Mouse (Mus musculus) left cerebral cortex, adult 8-10 months (tissue): Measurements from ENCODE around the gene Nphp3. TPM values are rescaled to one million over a fixed set of nuclear protein-coding genes. Genes with fewer than 3 reads are reported as not detected.
A peak's percentile ranks its signal among the peaks of the same experiment; 100 is the strongest.

ENCODE experiments used
- DNase-seq, 2 experiments: peaks; one replicate each; pipeline ENCODE4 v3.0.0; 2022; ENCODE audit warnings: low spot score in 2 of 2
- total RNA-seq, 4 experiments: library from RNA; stranded (reverse); gene quantifications; 2 replicates each; pipeline ENCODE4 v1.2.4; 2022

Nphp3 gene
- total RNA-seq: 10 to 100 TPM in 1 of 4 experiments, 1 to 10 TPM in 3; 6.8 to 11.7 (median 8.7) TPM

DNA sequence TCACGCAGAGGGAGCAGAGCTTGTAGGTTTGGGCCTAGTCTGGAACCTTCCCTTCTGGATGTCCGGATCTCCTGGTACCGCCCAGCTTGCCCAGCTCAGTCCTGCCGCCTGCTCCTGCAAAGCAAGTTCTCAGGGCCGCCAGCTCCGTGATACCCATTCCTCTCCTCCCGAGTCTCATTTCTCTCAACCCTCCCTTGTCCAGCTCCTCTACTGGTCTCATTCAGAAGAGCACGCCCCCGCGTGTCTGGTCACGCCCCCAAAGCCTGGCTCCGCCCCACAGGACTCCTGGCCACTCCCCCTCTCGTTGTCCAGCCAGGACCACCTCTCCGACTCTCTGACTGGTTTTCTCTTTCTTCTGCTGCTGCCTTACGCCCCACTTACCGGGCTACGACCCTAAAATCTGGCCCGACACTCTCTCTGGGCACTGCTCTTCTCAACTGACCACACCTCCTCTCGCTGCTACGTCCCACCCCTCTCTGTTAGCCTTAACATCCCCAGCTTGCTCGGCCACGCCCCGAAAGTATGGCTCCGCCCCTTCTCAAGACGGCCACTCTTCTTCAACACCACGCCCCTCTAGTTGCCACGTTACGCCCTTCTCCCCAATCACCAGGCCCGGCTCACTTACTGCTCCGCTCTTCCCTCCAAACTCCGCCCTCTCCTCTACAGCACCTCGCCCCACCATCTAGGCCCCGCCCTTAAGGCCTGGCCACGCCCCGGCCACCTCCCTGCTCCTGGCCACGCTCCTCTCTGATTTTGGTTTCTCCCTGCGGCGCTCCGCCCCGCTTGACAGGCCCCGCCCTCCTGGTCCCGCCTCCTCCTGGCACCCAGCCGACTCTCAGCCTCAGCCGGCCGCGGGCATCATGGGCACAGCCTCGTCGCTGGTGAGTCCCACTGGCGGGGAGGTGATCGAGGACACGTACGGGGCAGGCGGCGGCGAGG, at the start of gene Nphp3:
Gene Nphp3, plus strand, starts transcription at position 624 of the 939 bp plus-strand sequence.
- DNase-seq: peak; percentile 96 to 100

GRCm38 (mm10) chr9:103958722-103959121, 43.6 kb upstream of the Nphp3 start:
- DNase-seq: no peak

GRCm38 (mm10) chr9:103959989-103960388, 42.4 kb upstream of the Nphp3 start:
- DNase-seq: peak in 1 of 2 experiments; percentile 21

DNA sequence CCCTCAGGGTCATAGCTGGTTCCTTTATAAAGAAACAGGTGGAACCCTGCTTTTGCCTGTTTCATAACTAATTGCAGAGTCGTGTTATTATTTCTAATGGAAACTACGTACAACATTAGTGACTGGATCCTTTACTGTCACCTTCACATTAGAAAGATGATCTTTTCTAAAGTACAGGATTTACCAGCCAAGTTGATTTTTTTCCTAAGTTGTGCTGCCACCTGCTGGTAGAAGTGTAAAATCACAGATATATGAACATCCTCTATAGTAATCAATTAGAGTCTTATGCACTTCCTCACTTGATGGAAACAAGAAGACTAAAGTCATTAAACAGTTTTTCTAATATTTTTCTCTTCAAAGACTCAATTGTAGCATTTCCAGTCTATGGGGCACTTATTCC, 5.8 kb upstream of the Nphp3 start:
- no peak for DNase-seq

GRCm38 (mm10) chr9:104000601-104001000, 1.7 kb upstream of the Nphp3 start:
- no peak for DNase-seq

DNA sequence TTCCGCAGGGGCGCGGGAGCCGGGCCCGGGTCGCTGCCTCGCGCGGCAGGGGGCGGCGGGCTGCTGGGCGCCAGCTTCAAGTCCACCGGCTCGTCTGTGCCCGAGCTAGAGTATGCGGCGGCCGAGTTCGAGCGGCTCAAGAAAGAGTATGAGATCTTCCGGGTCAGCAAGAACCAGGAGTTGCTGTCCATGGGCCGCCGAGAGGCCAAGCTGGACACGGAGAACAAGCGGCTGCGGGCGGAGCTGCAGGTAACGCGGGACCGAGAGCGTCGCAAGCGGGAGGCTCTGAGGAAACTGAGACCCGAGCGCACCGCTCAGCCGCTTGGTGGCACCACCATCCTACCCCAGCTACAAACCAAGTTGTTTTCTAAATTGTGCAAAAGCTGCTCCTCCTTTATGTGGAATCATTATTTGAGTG, 578 bp downstream of the Nphp3 start:
- DNase-seq: peak in 1 of 2 experiments; percentile 57

- DNase-seq: no peak
Measured at GRCm38 (mm10) chr9:104014526-104014925, 12.2 kb downstream of the Nphp3 start.

DNA sequence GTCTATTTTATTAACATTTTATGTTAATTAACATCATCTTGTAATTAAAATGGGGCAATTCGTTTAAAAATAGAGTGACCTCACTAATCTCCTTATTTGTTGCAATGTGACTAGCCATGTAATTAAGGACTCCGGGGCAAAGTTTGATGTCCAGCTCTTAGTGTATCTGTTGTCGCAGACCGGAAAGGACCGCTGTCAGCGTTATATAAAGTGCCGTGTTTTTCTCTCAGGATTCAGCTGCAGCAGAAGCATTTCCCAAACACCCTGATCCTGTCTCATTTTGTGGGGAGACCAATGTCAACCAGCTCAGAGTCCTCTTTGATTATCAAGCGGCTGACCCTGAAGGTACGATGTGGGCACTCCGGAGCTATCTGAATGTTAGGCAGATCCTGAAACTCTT, 18.7 kb downstream of the Nphp3 start:
- DNase-seq: no peak

GRCm38 (mm10) chr9:104027186-104027585, 24.8 kb downstream of the Nphp3 start:
- DNase-seq: no peak

GRCm38 (mm10) chr9:104029861-104030260, 27.5 kb downstream of the Nphp3 start:
- no peak for DNase-seq

GRCm38 (mm10) chr9:104034231-104034630, 31.9 kb downstream of the Nphp3 start:
- DNase-seq: no peak

GRCm38 (mm10) chr9:104034718-104035117, 32.4 kb downstream of the Nphp3 start:
- DNase-seq: no peak

- DNase-seq: peak; percentile 46 to 65
Measured at GRCm38 (mm10) chr9:104035261-104036015, 33.1 kb downstream of the Nphp3 start.

GRCm38 (mm10) chr9:104038266-104038665, 35.9 kb downstream of the Nphp3 start:
- DNase-seq: no peak

- no peak for DNase-seq
Measured at GRCm38 (mm10) chr9:104039031-104039695, 36.8 kb downstream of the Nphp3 start.

DNA sequence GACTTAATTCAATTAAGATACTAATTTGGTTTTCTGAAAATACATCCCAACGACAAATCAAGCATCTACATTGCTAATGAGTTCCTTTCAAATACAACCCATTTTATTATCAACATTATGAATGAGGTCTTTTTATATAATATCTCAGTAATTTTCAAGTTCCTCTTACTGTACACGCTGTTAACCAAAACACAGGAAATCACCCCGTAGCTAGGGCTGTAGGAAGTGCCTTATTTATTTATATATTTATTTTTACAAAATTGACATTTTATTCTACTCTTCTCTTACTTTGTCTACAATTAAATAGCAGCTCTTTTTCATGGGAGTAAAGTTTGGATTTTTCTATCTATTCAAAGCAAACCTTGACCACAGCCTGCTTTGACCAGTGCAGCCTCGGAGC, 37.4 kb downstream of the Nphp3 start:
- no peak for DNase-seq

GRCm38 (mm10) chr9:104040362-104040761, 38.0 kb downstream of the Nphp3 start, which contains the start of gene Gm28305:
Gene Gm28305 (plus strand): TSS chr9:104040662.
- DNase-seq: no peak

GRCm38 (mm10) chr9:104043676-104044075, 41.3 kb downstream of the Nphp3 start:
- no peak for DNase-seq

DNA sequence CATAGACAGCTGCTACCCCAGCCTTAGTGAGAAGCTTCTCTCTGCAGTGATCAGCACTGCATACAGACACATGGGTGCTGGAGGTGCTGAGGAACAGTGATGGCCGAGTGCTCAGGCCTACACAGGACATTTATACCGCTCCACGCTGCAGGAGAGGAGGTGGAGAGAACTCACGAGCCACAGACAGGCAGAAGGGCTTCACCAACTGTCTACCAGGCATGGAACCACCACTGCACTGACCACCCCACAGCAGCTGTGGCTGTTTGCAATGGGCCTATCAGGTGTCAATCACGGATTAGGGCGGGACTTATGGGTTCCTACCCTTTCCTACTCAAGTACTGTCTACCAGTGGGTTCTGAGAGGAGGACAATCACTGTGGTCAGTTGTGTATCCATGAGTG, 48.7 kb downstream of the Nphp3 start:
- no peak for DNase-seq

- DNase-seq: peak in 1 of 2 experiments; percentile 43
Measured at GRCm38 (mm10) chr9:104062430-104063243, 60.3 kb downstream of the Nphp3 start, which contains the start of gene Uba5. Gene Uba5 (minus strand): TSS chr9:104063134.
